Mouse (Mus musculus) myocyte (in vitro differentiated cells): Measurements from ENCODE around the gene Klhl11.

Source experiments
- E2F4 ChIP-seq: IDR thresholded peaks from one replicate; pipeline ENCODE4 v1.6.1; 2011; ENCODE audit warnings: mild to moderate bottlenecking, control low read depth, moderate library complexity; ENCODE audit not compliant: insufficient read depth
- MYOD1 ChIP-seq, 3 experiments: IDR thresholded peaks; one replicate each; pipeline ENCODE4 v1.6.1; 2011; ENCODE audit warnings: control low read depth in 2 of 3, low read depth in 2 of 3, mild to moderate bottlenecking in 2 of 3, moderate library complexity in 1 of 3; ENCODE audit not compliant: insufficient read length in 2 of 3, control insufficient read depth in 1 of 3
- POLR2A ChIP-seq: IDR thresholded peaks from one replicate; pipeline ENCODE4 v1.6.1; 2011; ENCODE audit warnings: low read depth, mild to moderate bottlenecking, control low read depth, moderate library complexity; ENCODE audit not compliant: insufficient read length
- SRF ChIP-seq: IDR thresholded peaks from one replicate; pipeline ENCODE4 v1.6.1; 2011; ENCODE audit warnings: low read depth; ENCODE audit not compliant: control insufficient read depth, insufficient read length
- USF1 ChIP-seq: IDR thresholded peaks from one replicate; pipeline ENCODE4 v1.6.1; 2011; ENCODE audit warnings: low read depth, mild to moderate bottlenecking, control low read depth, moderate library complexity

DNA sequence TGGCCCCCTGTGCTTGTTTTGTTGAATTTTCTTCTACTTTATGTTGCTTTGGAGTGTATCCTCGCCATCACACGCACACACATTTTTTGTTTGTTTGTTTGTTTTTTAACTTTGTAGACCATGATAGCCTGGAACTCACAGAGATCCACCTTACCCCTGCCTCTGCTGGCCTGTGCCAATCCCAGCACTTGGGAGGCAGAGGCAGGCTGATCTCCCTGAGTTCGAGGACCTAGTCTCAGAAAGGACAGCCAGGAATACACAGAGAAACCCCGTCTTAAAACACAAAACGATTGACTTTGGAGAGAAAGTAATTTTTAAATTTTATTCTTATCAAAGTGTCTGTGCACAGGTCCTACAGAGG, 374 bp upstream of the Klhl11 start:
- no peak for TF ChIP-seq USF1
- TF ChIP-seq POLR2A: no peak
- TF ChIP-seq MYOD1 (IDR thresholded peaks at IDR 0.05; ENCODE audit: control insufficient read depth in 1 of 3, insufficient read length in 2 of 3, low read depth in 2 of 3): no peak
- no peak for TF ChIP-seq E2F4
- no peak for TF ChIP-seq SRF
